Mouse (Mus musculus): ENCODE results near the gene Rwdd4a. TPM values are rescaled to one million over a fixed set of nuclear protein-coding genes. Genes with fewer than 3 reads are reported as not detected.

Rwdd4a gene
- polyA plus RNA-seq (2014; fragmentation: Nextera tagmentation; extraction: Ambion mirVana): 45.0 and 46.1 TPM in 2 replicates

DNA sequence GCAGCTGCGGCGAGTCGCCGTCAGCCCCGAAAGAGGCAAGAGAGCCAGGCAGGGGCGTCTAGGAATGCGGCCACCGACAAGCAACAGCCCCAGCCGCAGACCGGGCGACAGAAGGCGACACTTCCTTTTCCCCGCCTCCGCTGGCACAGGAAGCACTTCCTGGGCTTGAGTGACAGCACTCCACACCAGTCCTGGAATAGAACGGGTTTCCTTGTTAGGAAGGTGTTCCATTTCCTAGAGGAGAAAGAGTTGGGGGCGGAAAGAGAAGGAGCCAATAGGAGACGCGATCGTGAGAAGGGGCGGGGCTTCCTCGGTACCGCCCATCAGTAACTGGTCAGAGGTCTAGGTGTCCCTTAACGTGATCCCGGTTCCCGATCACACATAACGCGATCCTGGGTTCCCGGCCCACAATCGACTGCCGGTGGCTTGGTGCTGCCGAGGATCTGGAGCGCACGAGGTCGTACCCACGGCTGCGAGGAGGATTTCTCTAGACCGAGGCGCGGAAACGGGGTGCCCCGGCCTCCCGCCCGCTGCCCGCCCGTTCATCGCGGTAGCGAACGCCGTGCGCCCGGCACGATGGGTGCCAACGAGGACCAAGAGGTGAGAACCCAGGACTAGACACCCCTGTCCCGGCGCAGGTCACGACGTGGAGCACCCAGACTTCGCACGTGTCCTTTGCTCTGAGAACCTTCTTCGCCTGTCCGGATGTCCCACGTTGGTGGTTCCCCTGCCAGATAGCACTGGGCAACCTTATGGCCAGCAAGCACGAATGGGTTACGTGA is at the start of gene Rwdd4a, which contains the start of gene Trappc11:
Gene Rwdd4a (plus strand): TSS at position 321 of the 782 bp plus-strand sequence.
Gene Trappc11 (minus strand): TSS at position 127 of the 782 bp plus-strand sequence.
- Histone ChIP-seq H3K9ac (peak within 1 kb of the TSS; percentile 84), H3K27ac (ENCODE audit: low read depth) (peak within 1 kb of the TSS; percentile 81; the same call in 1 of the 2 replicates), H3K4me2 (peak within 1 kb of the TSS; percentile 90), H3K36me3 (ENCODE audit: insufficient read depth) (peaks cover 25% of the 10 kb centered on the region; the same call in 1 of the 2 replicates), H3K4me1 (ENCODE audit: insufficient read depth) (peaks cover 10% of the 10 kb centered on the region; the same call in 1 of the 2 replicates), H3K4me3 (ENCODE audit: low read depth, low read length) (peak within 1 kb of the TSS; percentile 80), H3K9me3 (ENCODE audit: low read depth, low read length) (no peaks in the 10 kb centered on the region), H3K27me3 (ENCODE audit: insufficient read depth, low read length) (no peaks in the 10 kb centered on the region)
- peak; percentile 98 for DNase-seq
- no peak for TF ChIP-seq CTCF (IDR thresholded peaks at IDR 0.05; ENCODE audit: low read depth)
- WGBS: under 1% methylated on average over 65 of the region's 65 CpGs
- ATAC-seq (ENCODE audit: insufficient read depth): peak; percentile 100

DNA sequence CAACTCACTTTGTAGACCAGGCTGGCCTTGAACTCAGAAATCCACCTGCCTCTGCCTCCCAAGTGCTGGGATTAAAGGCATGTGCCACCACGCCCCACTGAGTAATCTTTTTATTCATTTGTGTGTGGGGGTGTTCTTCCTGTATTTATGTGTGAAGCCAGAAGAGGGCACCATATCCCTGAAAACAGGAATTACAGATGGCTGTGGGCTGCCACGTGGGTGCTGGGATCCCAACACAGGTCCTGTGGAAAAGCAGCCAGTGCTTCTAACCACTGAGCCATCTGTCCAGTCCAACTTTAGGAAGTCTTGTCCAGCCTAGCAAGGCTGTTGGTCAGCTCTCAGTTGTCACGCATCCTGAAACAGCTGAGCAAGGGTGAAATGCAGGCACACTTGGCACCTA is 46.2 kb upstream of the Rwdd4a start:
- DNase-seq (no peak), ATAC-seq (ENCODE audit: insufficient read depth) (no peak)
- no peak overlapping the region for H3K9ac ChIP-seq
- peaks cover 19% of the 10 kb centered on the region for H3K36me3 ChIP-seq (ENCODE audit: insufficient read depth)
- H3K27me3 ChIP-seq (ENCODE audit: insufficient read depth, low read length): no peaks in the 10 kb centered on the region
- no peak overlapping the region for H3K27ac ChIP-seq (ENCODE audit: low read depth)
- no peaks in the 10 kb centered on the region for H3K9me3 ChIP-seq (ENCODE audit: low read depth, low read length)
- H3K4me1 ChIP-seq (ENCODE audit: insufficient read depth): no peaks in the 10 kb centered on the region
- peak; percentile 2; the same call in 1 of the 2 replicates for TF ChIP-seq CTCF (IDR thresholded peaks at IDR 0.05; ENCODE audit: low read depth)
- H3K4me2 ChIP-seq: no peak overlapping the region
- WGBS: 88% methylated on average over 3 of the region's 3 CpGs
- H3K4me3 ChIP-seq (ENCODE audit: low read depth, low read length): no peak overlapping the region

DNA sequence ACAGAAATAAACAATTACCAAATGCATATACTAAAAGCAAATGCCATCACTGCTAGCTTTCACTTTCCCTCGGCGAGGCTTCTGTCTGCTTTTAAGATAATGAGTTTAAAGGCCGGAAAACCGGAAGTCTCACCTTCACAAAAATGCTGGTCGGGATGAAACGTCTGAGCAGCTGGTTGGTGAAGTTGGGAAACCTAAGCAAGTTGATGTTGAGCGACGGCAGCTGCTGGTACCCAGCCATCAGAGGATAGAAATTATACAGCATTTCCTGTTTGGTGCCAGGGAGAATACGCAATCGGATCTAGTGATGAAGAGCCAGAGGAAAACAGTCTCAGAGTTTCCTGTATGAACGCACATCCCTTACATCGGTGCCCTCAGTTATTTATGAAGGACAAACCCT is 40.4 kb upstream of the Rwdd4a start:
- Histone ChIP-seq H3K4me1 (ENCODE audit: insufficient read depth) (no peaks in the 10 kb centered on the region), H3K4me3 (ENCODE audit: low read depth, low read length) (no peak overlapping the region), H3K27me3 (ENCODE audit: insufficient read depth, low read length) (no peaks in the 10 kb centered on the region), H3K9me3 (ENCODE audit: low read depth, low read length) (no peaks in the 10 kb centered on the region), H3K36me3 (ENCODE audit: insufficient read depth) (peaks cover 71% of the 10 kb centered on the region), H3K4me2 (no peak overlapping the region), H3K27ac (ENCODE audit: low read depth) (no peak overlapping the region), H3K9ac (no peak overlapping the region)
- 74% methylated on average over 12 of the region's 12 CpGs for WGBS
- DNase-seq: no peak
- ATAC-seq (ENCODE audit: insufficient read depth): no peak
- no peak for TF ChIP-seq CTCF (IDR thresholded peaks at IDR 0.05; ENCODE audit: low read depth)

DNA sequence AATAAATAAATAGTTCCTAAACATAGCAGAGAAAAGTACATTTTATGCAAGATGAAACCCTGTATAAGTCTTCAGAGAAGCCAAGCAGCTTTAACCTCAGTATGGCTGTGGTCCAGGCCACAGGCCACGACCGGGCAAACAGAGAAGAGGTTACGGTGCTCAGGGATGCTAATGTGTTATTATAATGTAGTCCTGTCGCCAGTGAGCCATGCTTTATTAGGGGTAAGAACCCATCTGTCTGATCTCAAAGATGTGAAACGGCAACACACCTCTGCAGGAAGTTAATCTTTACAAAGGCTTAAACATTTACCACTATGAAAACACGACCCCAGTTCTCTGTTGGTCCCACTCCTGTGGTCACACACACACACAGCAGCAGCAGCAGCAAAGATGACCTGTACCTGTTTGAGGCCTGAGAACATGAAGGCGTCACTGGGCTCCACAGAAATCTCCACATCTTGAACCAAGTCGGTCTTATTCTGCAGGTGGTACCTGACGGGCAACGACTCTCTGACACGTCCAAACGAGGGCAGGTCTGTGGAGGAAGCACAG is 38.8 kb upstream of the Rwdd4a start:
- no peak overlapping the region for H3K9ac ChIP-seq
- H3K9me3 ChIP-seq (ENCODE audit: low read depth, low read length): no peaks in the 10 kb centered on the region
- peaks cover 74% of the 10 kb centered on the region for H3K36me3 ChIP-seq (ENCODE audit: insufficient read depth)
- H3K27ac ChIP-seq (ENCODE audit: low read depth): no peak overlapping the region
- WGBS: 64% methylated on average over 12 of the region's 12 CpGs
- DNase-seq: no peak
- no peak overlapping the region for H3K4me2 ChIP-seq
- H3K27me3 ChIP-seq (ENCODE audit: insufficient read depth, low read length): no peaks in the 10 kb centered on the region
- H3K4me1 ChIP-seq (ENCODE audit: insufficient read depth): no peaks in the 10 kb centered on the region
- no peak for ATAC-seq (ENCODE audit: insufficient read depth)
- no peak for TF ChIP-seq CTCF (IDR thresholded peaks at IDR 0.05; ENCODE audit: low read depth)
- H3K4me3 ChIP-seq (ENCODE audit: low read depth, low read length): no peak overlapping the region

DNA sequence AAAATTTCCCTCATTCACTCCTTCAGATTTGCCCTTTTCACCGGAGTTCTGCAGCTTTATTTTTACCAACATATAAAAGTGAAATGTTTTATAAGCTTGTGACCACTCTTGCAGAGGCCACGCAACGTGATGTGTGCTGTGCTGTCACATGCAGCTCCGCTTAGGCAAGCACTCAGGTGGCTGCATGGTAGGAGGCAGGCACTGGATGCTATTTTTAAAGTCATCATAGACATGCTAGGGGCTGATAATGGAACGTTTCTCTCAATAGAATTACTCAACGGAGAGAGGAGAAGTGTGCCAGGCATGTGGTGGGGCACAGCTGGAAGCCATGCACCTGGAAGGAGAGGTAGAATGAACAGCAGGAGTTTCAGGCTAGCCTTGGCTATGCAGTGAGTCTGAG is 38.0 kb upstream of the Rwdd4a start:
- no peaks in the 10 kb centered on the region for H3K4me1 ChIP-seq (ENCODE audit: insufficient read depth)
- no peak overlapping the region for H3K27ac ChIP-seq (ENCODE audit: low read depth)
- H3K9me3 ChIP-seq (ENCODE audit: low read depth, low read length): no peaks in the 10 kb centered on the region
- H3K36me3 ChIP-seq (ENCODE audit: insufficient read depth): peaks cover 76% of the 10 kb centered on the region
- H3K4me2 ChIP-seq: no peak overlapping the region
- DNase-seq (no peak), ATAC-seq (ENCODE audit: insufficient read depth) (no peak)
- no peak overlapping the region for H3K4me3 ChIP-seq (ENCODE audit: low read depth, low read length)
- H3K27me3 ChIP-seq (ENCODE audit: insufficient read depth, low read length): no peaks in the 10 kb centered on the region
- WGBS: 76% methylated on average over 6 of the region's 6 CpGs
- TF ChIP-seq CTCF (IDR thresholded peaks at IDR 0.05; ENCODE audit: low read depth): no peak
- no peak overlapping the region for H3K9ac ChIP-seq

DNA sequence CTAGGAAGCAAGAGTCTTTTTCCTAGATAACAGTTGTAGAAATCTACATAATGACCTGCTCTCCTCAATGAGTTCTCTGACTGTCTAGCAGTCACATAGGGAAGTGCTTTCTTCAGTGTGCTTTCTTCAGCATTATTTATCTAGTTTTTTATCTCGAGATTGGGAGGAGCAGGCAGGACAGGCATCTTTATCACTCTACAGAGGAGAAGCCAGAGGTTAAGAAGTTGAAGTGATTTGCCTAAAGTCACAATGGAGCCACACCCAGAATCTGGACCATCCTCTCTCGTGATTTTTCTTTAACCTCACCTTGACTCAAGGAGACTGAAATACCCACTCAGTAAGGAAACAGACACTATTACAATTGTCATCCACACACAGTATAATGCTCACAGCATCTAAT is 31.5 kb upstream of the Rwdd4a start:
- ATAC-seq (ENCODE audit: insufficient read depth) (no peak), DNase-seq (no peak)
- 67% methylated on average over 2 of the region's 2 CpGs for WGBS
- no peaks in the 10 kb centered on the region for H3K27me3 ChIP-seq (ENCODE audit: insufficient read depth, low read length)
- no peak for TF ChIP-seq CTCF (IDR thresholded peaks at IDR 0.05; ENCODE audit: low read depth)
- no peak overlapping the region for H3K9ac ChIP-seq
- no peaks in the 10 kb centered on the region for H3K9me3 ChIP-seq (ENCODE audit: low read depth, low read length)
- H3K27ac ChIP-seq (ENCODE audit: low read depth): no peak overlapping the region
- no peak overlapping the region for H3K4me2 ChIP-seq
- peaks cover 69% of the 10 kb centered on the region for H3K36me3 ChIP-seq (ENCODE audit: insufficient read depth)
- no peak overlapping the region for H3K4me3 ChIP-seq (ENCODE audit: low read depth, low read length)
- no peaks in the 10 kb centered on the region for H3K4me1 ChIP-seq (ENCODE audit: insufficient read depth)

DNA sequence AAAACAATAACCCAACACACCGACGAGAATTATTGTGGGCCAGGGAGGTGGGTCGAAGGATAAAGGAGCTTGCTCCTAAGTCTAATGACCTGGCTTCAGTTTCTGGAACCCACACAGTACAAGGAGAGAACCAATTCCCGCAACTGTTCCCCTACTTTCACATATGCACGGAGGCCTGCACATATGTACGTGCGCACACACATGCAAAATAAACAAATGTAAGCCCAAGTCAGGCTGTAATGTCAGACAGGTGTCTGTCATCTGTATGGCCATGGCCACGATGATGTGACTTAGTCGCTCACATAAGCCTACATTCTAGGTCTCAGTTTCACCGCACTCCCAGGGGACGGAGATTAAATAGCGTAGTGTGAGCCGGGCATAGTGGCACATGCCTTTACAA is 30.9 kb upstream of the Rwdd4a start:
- DNase-seq: no peak
- Histone ChIP-seq H3K27ac (ENCODE audit: low read depth) (no peak overlapping the region), H3K36me3 (ENCODE audit: insufficient read depth) (peaks cover 66% of the 10 kb centered on the region), H3K4me2 (no peak overlapping the region), H3K9me3 (ENCODE audit: low read depth, low read length) (no peaks in the 10 kb centered on the region), H3K4me1 (ENCODE audit: insufficient read depth) (no peaks in the 10 kb centered on the region), H3K4me3 (ENCODE audit: low read depth, low read length) (no peak overlapping the region), H3K9ac (no peak overlapping the region), H3K27me3 (ENCODE audit: insufficient read depth, low read length) (no peaks in the 10 kb centered on the region)
- no peak for TF ChIP-seq CTCF (IDR thresholded peaks at IDR 0.05; ENCODE audit: low read depth)
- no peak for ATAC-seq (ENCODE audit: insufficient read depth)
- 93% methylated on average over 13 of the region's 13 CpGs for WGBS

Measured in lung, embryonic 14.5 days (tissue).